Mouse (Mus musculus) layer of hippocampus, postnatal 10 days (tissue): ENCODE data around the gene Olfm1. TPM values are rescaled to one million over a fixed set of nuclear protein-coding genes. Genes with fewer than 3 reads are reported as not detected.

Experiments
- DNase-seq, 2 experiments: peaks; one replicate each; pipeline ENCODE4 v3.0.0; 2021; ENCODE audit warnings: low spot score in 2 of 2
- total RNA-seq, 2 experiments: library from RNA; stranded (reverse); gene quantifications; 2 replicates each; pipeline ENCODE4 v1.2.3; 2021

Gene Olfm1
- total RNA-seq, 2 experiments from 2014 or later: 906 to 941 TPM

- DNase-seq: peak; percentile 98 to 99
Observed at GRCm38 (mm10) chr2:28204167-28204566, 11.4 kb downstream of the Olfm1 start.

- DNase-seq: peak in 1 of 2 experiments; percentile 37
Observed at GRCm38 (mm10) chr2:28204677-28205466, 12.1 kb downstream of the Olfm1 start.

- peak; percentile 87 to 92 for DNase-seq
Observed at GRCm38 (mm10) chr2:28205467-28205805, 12.6 kb downstream of the Olfm1 start.

- DNase-seq: peak in 1 of 2 experiments; percentile 40
Observed at GRCm38 (mm10) chr2:28205870-28206421, 13.2 kb downstream of the Olfm1 start.

GRCm38 (mm10) chr2:28206472-28206871, 13.7 kb downstream of the Olfm1 start:
- no peak for DNase-seq

- DNase-seq: no peak
Observed at GRCm38 (mm10) chr2:28207200-28207750, 14.5 kb downstream of the Olfm1 start.

GRCm38 (mm10) chr2:28208130-28208745, 15.4 kb downstream of the Olfm1 start:
- DNase-seq: no peak

GRCm38 (mm10) chr2:28209211-28209610, 16.4 kb downstream of the Olfm1 start:
- no peak for DNase-seq

GRCm38 (mm10) chr2:28209653-28210052, 16.9 kb downstream of the Olfm1 start:
- no peak for DNase-seq

- DNase-seq: no peak
Observed at GRCm38 (mm10) chr2:28210273-28210672, 17.5 kb downstream of the Olfm1 start.

GRCm38 (mm10) chr2:28211531-28212281, 18.9 kb downstream of the Olfm1 start:
- DNase-seq: no peak

- no peak for DNase-seq
Observed at GRCm38 (mm10) chr2:28212911-28213310, 20.1 kb downstream of the Olfm1 start.

- DNase-seq: no peak
Observed at GRCm38 (mm10) chr2:28216211-28216775, 23.5 kb downstream of the Olfm1 start.

- no peak for DNase-seq
Observed at GRCm38 (mm10) chr2:28217783-28218182, 25.0 kb downstream of the Olfm1 start.

GRCm38 (mm10) chr2:28218651-28219356, 26.0 kb downstream of the Olfm1 start:
- DNase-seq: no peak

GRCm38 (mm10) chr2:28219625-28220024, 26.8 kb downstream of the Olfm1 start:
- no peak for DNase-seq

GRCm38 (mm10) chr2:28221803-28222202, 29.0 kb downstream of the Olfm1 start:
- no peak for DNase-seq

- DNase-seq: peak; percentile 37 to 42
Observed at GRCm38 (mm10) chr2:28224819-28225218, 32.0 kb downstream of the Olfm1 start.

- peak; percentile 46 to 56 for DNase-seq
Observed at GRCm38 (mm10) chr2:28225906-28226305, 33.1 kb downstream of the Olfm1 start.

GRCm38 (mm10) chr2:28226971-28227370, 34.2 kb downstream of the Olfm1 start:
- no peak for DNase-seq
